Mouse (Mus musculus) kidney, embryonic 16.5 days (tissue): ENCODE measurements around the gene Crabp2. TPM values are rescaled to one million over a fixed set of nuclear protein-coding genes. Genes with fewer than 3 reads are reported as not detected.

Experiments
- ATAC-seq: fragments of 200-750 bp; cut with Nextera tagmentation; 2 replicates; pipeline ENCODE4 v1.8.0; 2017; ENCODE audit warnings: moderate TSS enrichment; ENCODE audit not compliant: low FRiP score, low TSS enrichment
- H3K27ac ChIP-seq: fragments of 300-500 bp; sonication (generic); 2 replicates; pipeline ENCODE4 v1.5.1; 2014; ENCODE audit warnings: low read length
- H3K27me3 ChIP-seq: fragments of 300-500 bp; sonication (generic); 2 replicates; pipeline ENCODE4 v1.6.1; 2014; ENCODE audit warnings: low read length, control low read depth, mixed read lengths; ENCODE audit not compliant: insufficient read depth
- H3K36me3 ChIP-seq: fragments of 300-500 bp; sonication (generic); 2 replicates; pipeline ENCODE4 v1.6.1; 2014; ENCODE audit warnings: low read length, control low read depth, mixed read lengths; ENCODE audit not compliant: insufficient read depth
- H3K4me1 ChIP-seq: fragments of 300-500 bp; sonication (generic); 2 replicates; pipeline ENCODE4 v1.6.1; 2014; ENCODE audit warnings: low read length, control low read depth, mixed read lengths; ENCODE audit not compliant: insufficient read depth
- H3K4me2 ChIP-seq: fragments of 300-500 bp; sonication (generic); replicated peaks from 2 replicates; pipeline ENCODE4 v1.6.1; 2014; ENCODE audit warnings: low read depth, low read length
- H3K4me3 ChIP-seq: fragments of 300-500 bp; sonication (generic); 2 replicates; pipeline ENCODE4 v1.5.1; 2014; ENCODE audit warnings: mild to moderate bottlenecking, low read length
- H3K9ac ChIP-seq: fragments of 300-500 bp; sonication (generic); replicated peaks from 2 replicates; pipeline ENCODE4 v1.6.1; 2014; ENCODE audit warnings: low read length
- H3K9me3 ChIP-seq: fragments of 300-500 bp; sonication (generic); 2 replicates; pipeline ENCODE4 v1.6.1; 2016; ENCODE audit warnings: low read length, control low read depth
- WGBS: fragments of 180-500 bp; shearing (Covaris S2); extraction: QIAGEN DNeasy Blood & Tissue Kit; methylation state at CpG from one replicate; pipeline ENCODE4 v1.1.7; 2014; 5-methylcytosine and 5-hydroxymethylcytosine counted together
- polyA plus RNA-seq: library from polyadenylated mRNA; unstranded; fragments of >200 nt; fragmentation: Nextera tagmentation; extraction: Ambion mirVana; gene quantifications from 2 replicates; pipeline ENCODE4 v1.2.1, GENCODE M21; 2015

Crabp2 gene
- polyA plus RNA-seq, 1 experiment from 2014 or later = 62.0 TPM

- Histone ChIP-seq H3K4me2 (peak overlapping the region; percentile 79), H3K4me1 (peaks cover 52% of the 10 kb centered on the region), H3K9me3 (no peaks in the 10 kb centered on the region), H3K4me3 (peak overlapping the region; percentile 49), H3K27me3 (peaks cover 9% of the 10 kb centered on the region), H3K27ac (peak overlapping the region; percentile 77; the same call in 1 of the 2 replicates), H3K9ac (peak overlapping the region; percentile 57), H3K36me3 (no peaks in the 10 kb centered on the region)
- peak; percentile 74 for ATAC-seq
- 0% methylated on average over 17 of the region's 17 CpGs for WGBS
Observed at GRCm38 (mm10) chr3:87986868-87987267, 38.4 kb downstream of the Crabp2 start.

- peaks cover 44% of the 10 kb centered on the region for H3K4me1 ChIP-seq
- H3K36me3 ChIP-seq = no peaks in the 10 kb centered on the region
- peak overlapping the region; percentile 6; the same call in 1 of the 2 replicates for H3K27ac ChIP-seq
- H3K4me3 ChIP-seq = peak overlapping the region; percentile 49
- H3K4me2 ChIP-seq = peak overlapping the region; percentile 79
- ATAC-seq = peak; percentile 52
- peak overlapping the region; percentile 57 for H3K9ac ChIP-seq
- no peaks in the 10 kb centered on the region for H3K9me3 ChIP-seq
- H3K27me3 ChIP-seq = peaks cover 17% of the 10 kb centered on the region
- WGBS = 0% methylated on average over 15 of the region's 15 CpGs
Observed at GRCm38 (mm10) chr3:87987633-87988032, 39.2 kb downstream of the Crabp2 start.

- Histone ChIP-seq H3K36me3 (no peaks in the 10 kb centered on the region), H3K4me1 (peaks cover 40% of the 10 kb centered on the region), H3K9me3 (no peaks in the 10 kb centered on the region), H3K4me3 (peak overlapping the region; percentile 49), H3K27ac (no peak overlapping the region), H3K27me3 (peaks cover 20% of the 10 kb centered on the region), H3K9ac (peak overlapping the region; percentile 57), H3K4me2 (peak overlapping the region; percentile 79)
- 8% methylated on average over 15 of the region's 15 CpGs for WGBS
- ATAC-seq = no peak
Observed at GRCm38 (mm10) chr3:87988068-87988467, 39.6 kb downstream of the Crabp2 start.

- Histone ChIP-seq H3K27ac (no peak overlapping the region), H3K27me3 (peaks cover 38% of the 10 kb centered on the region), H3K4me2 (no peak overlapping the region), H3K9ac (no peak overlapping the region), H3K36me3 (no peaks in the 10 kb centered on the region), H3K9me3 (no peaks in the 10 kb centered on the region), H3K4me3 (no peak overlapping the region), H3K4me1 (peaks cover 26% of the 10 kb centered on the region)
- ATAC-seq = no peak
- 30% methylated on average over 10 of the region's 10 CpGs for WGBS
Observed at GRCm38 (mm10) chr3:87989935-87990334, 41.5 kb downstream of the Crabp2 start.

GRCm38 (mm10) chr3:87993436-87993835, 45.0 kb downstream of the Crabp2 start:
- no peaks in the 10 kb centered on the region for H3K36me3 ChIP-seq
- H3K9me3 ChIP-seq = no peaks in the 10 kb centered on the region
- H3K27me3 ChIP-seq = peaks cover 73% of the 10 kb centered on the region
- no peak overlapping the region for H3K4me3 ChIP-seq
- H3K4me2 ChIP-seq = no peak overlapping the region
- no peak overlapping the region for H3K27ac ChIP-seq
- H3K9ac ChIP-seq = no peak overlapping the region
- peaks cover 6% of the 10 kb centered on the region for H3K4me1 ChIP-seq
- 5% methylated on average over 6 of the region's 6 CpGs for WGBS
- ATAC-seq = no peak

GRCm38 (mm10) chr3:87995331-87995730, 46.9 kb downstream of the Crabp2 start:
- Histone ChIP-seq H3K4me2 (no peak overlapping the region), H3K27ac (no peak overlapping the region), H3K4me3 (no peak overlapping the region), H3K4me1 (peaks cover 14% of the 10 kb centered on the region), H3K9me3 (no peaks in the 10 kb centered on the region), H3K9ac (no peak overlapping the region), H3K27me3 (peaks cover 84% of the 10 kb centered on the region), H3K36me3 (no peaks in the 10 kb centered on the region)
- 26% methylated on average over 11 of the region's 11 CpGs for WGBS
- no peak for ATAC-seq

GRCm38 (mm10) chr3:87996401-87996800, 47.9 kb downstream of the Crabp2 start:
- H3K36me3 ChIP-seq = no peaks in the 10 kb centered on the region
- no peaks in the 10 kb centered on the region for H3K9me3 ChIP-seq
- no peak overlapping the region for H3K27ac ChIP-seq
- peak overlapping the region; percentile 47; the same call in 1 of the 2 replicates for H3K4me3 ChIP-seq
- WGBS = 2% methylated on average over 15 of the region's 15 CpGs
- peak overlapping the region; percentile 62; the same call in 1 of the 2 replicates for H3K4me2 ChIP-seq
- H3K9ac ChIP-seq = no peak overlapping the region
- H3K27me3 ChIP-seq = peaks cover 94% of the 10 kb centered on the region
- no peak for ATAC-seq
- peaks cover 18% of the 10 kb centered on the region for H3K4me1 ChIP-seq

- Histone ChIP-seq H3K27me3 (peaks cover 98% of the 10 kb centered on the region), H3K4me3 (peak overlapping the region; percentile 47), H3K27ac (no peak overlapping the region), H3K4me2 (peak overlapping the region; percentile 62), H3K4me1 (peaks cover 18% of the 10 kb centered on the region), H3K9me3 (no peaks in the 10 kb centered on the region), H3K9ac (no peak overlapping the region), H3K36me3 (no peaks in the 10 kb centered on the region)
- ATAC-seq = peak; percentile 43; the same call in 1 of the 2 replicates
- WGBS = under 1% methylated on average over 48 of the region's 49 CpGs
Observed at GRCm38 (mm10) chr3:87996971-87997614, 48.6 kb downstream of the Crabp2 start.

- WGBS = 1% methylated on average over 6 of the region's 7 CpGs
Observed at GRCm38 (mm10) chr3:87998747-87999146, 50.3 kb downstream of the Crabp2 start.

GRCm38 (mm10) chr3:87999243-87999895, 50.9 kb downstream of the Crabp2 start:
- Histone ChIP-seq H3K9ac (no peak overlapping the region), H3K4me2 (peak overlapping the region; percentile 63), H3K9me3 (no peaks in the 10 kb centered on the region), H3K4me3 (peak overlapping the region; percentile 46), H3K36me3 (no peaks in the 10 kb centered on the region), H3K4me1 (peaks cover 18% of the 10 kb centered on the region), H3K27me3 (peaks cover 92% of the 10 kb centered on the region), H3K27ac (no peak overlapping the region)
- 1% methylated on average over 38 of the region's 38 CpGs for WGBS
- ATAC-seq = no peak

More at GRCm38 (mm10) chr3:87998747-87999146, 50.3 kb downstream of the Crabp2 start:
- Histone ChIP-seq H3K9me3 (no peaks in the 10 kb centered on the region), H3K4me2 (no peak overlapping the region), H3K27me3 (peaks cover 98% of the 10 kb centered on the region), H3K9ac (no peak overlapping the region), H3K4me1 (peaks cover 18% of the 10 kb centered on the region), H3K36me3 (no peaks in the 10 kb centered on the region), H3K27ac (no peak overlapping the region), H3K4me3 (no peak overlapping the region)
- ATAC-seq = no peak
